Mouse (Mus musculus) kidney, postnatal 0 days (tissue): ENCODE measurements around the gene Per1. TPM values are rescaled to one million over a fixed set of nuclear protein-coding genes. Genes with fewer than 3 reads are reported as not detected.
"Not testable (repeated sequence)": the region's sequence is repeated elsewhere in the genome, so short reads cannot be mapped to it uniquely, and the experiment has no call there.

ENCODE experiments used
- ATAC-seq: fragments of 200-750 bp; cut with Nextera tagmentation; replicated peaks from 2 replicates; pipeline ENCODE4 v1.8.0; 2017; ENCODE audit warnings: low read depth, moderate number of reproducible peaks, moderate TSS enrichment, moderate library complexity; ENCODE audit not compliant: low FRiP score
- DNase-seq: peaks from one replicate; pipeline ENCODE4 v3.0.0-alpha.2; 2016; ENCODE audit warnings: low spot score
- H3K27ac ChIP-seq: fragments of 300-500 bp; sonication (generic); 2 replicates; pipeline ENCODE4 v1.5.1; 2014; ENCODE audit warnings: mild to moderate bottlenecking
- H3K27me3 ChIP-seq: fragments of 300-500 bp; sonication (generic); 2 replicates; pipeline ENCODE4 v1.6.1; 2014; ENCODE audit warnings: low read length, mixed read lengths; ENCODE audit not compliant: insufficient read depth
- H3K36me3 ChIP-seq: fragments of 300-500 bp; sonication (generic); 2 replicates; pipeline ENCODE4 v1.6.1; 2014; ENCODE audit warnings: low read length, mixed read lengths; ENCODE audit not compliant: insufficient read depth
- H3K4me1 ChIP-seq: fragments of 300-500 bp; sonication (generic); replicated peaks from 2 replicates; pipeline ENCODE4 v1.6.1; 2014; ENCODE audit warnings: antibody characterized with exemption, low read length, mixed read lengths; ENCODE audit not compliant: insufficient read depth
- H3K4me2 ChIP-seq: fragments of 300-500 bp; sonication (generic); 2 replicates; pipeline ENCODE4 v1.6.1; 2014; ENCODE audit warnings: mild to moderate bottlenecking, low read length, moderate library complexity, mixed read lengths
- H3K4me3 ChIP-seq: fragments of 300-500 bp; sonication (generic); replicated peaks from 2 replicates; pipeline ENCODE4 v1.5.1; 2014; ENCODE audit warnings: low read depth, low read length
- H3K9ac ChIP-seq: fragments of 300-500 bp; sonication (generic); 2 replicates; pipeline ENCODE4 v1.6.1; 2014; ENCODE audit warnings: low read depth, low read length
- H3K9me3 ChIP-seq: fragments of 300-500 bp; sonication (generic); replicated peaks from 2 replicates; pipeline ENCODE4 v1.6.1; 2016; ENCODE audit warnings: low read length, inconsistent platforms, mixed read lengths
- CTCF ChIP-seq: IDR thresholded peaks from 2 replicates; pipeline ENCODE4 v1.5.1; 2016; ENCODE audit warnings: antibody characterized with exemption, low read depth, mild to moderate bottlenecking, moderate library complexity
- WGBS: fragments of 180-500 bp; shearing (Covaris S2); extraction: QIAGEN DNeasy Blood & Tissue Kit; methylation state at CpG from one replicate; pipeline ENCODE4 v1.1.7; 2014; 5-methylcytosine and 5-hydroxymethylcytosine counted together
- polyA plus RNA-seq: library from polyadenylated mRNA; unstranded; fragments of >200 nt; fragmentation: Nextera tagmentation; extraction: Ambion mirVana; gene quantifications from 2 replicates; pipeline ENCODE4 v1.2.1, GENCODE M21; 2015

The Per1 gene
- polyA plus RNA-seq, 1 experiment from 2014 or later: 9.9 TPM

DNA sequence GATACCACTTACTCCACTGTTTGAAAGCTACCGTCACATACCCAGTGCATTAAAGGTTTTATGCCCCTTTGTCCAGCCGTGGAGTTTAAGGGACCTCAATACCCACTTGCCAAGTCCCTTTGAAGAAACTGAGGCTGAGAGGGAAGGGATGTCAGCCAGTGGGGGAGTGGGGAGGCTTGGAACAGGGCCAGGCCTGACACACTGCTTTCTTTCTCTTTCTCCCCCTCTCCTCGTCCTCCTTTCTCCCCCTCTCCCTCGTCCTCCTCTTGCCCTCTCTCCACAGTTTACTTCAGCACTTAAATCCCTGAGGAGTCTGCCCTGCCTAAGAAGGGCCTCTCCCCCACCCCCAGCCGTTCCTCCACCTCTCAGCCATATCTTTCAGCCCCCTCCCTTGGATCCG, 4.7 kb upstream of the Per1 start:
- Histone ChIP-seq H3K9me3 (no peaks in the 10 kb centered on the region), H3K27me3 (no peaks in the 10 kb centered on the region), H3K27ac (0 out of 2 replicates have a peak overlapping the region, but pooled peaks have one; percentile 19), H3K9ac (peak overlapping the region; percentile 100), H3K4me1 (peaks cover 12% of the 10 kb centered on the region), H3K4me2 (peak overlapping the region; percentile 95; the same call in 1 of the 2 replicates), H3K4me3 (no peak overlapping the region), H3K36me3 (peaks cover 15% of the 10 kb centered on the region; the same call in 1 of the 2 replicates)
- no peak for ATAC-seq
- WGBS: 49% methylated on average over 6 of the region's 6 CpGs
- TF ChIP-seq CTCF: no peak
- no peak for DNase-seq

DNA sequence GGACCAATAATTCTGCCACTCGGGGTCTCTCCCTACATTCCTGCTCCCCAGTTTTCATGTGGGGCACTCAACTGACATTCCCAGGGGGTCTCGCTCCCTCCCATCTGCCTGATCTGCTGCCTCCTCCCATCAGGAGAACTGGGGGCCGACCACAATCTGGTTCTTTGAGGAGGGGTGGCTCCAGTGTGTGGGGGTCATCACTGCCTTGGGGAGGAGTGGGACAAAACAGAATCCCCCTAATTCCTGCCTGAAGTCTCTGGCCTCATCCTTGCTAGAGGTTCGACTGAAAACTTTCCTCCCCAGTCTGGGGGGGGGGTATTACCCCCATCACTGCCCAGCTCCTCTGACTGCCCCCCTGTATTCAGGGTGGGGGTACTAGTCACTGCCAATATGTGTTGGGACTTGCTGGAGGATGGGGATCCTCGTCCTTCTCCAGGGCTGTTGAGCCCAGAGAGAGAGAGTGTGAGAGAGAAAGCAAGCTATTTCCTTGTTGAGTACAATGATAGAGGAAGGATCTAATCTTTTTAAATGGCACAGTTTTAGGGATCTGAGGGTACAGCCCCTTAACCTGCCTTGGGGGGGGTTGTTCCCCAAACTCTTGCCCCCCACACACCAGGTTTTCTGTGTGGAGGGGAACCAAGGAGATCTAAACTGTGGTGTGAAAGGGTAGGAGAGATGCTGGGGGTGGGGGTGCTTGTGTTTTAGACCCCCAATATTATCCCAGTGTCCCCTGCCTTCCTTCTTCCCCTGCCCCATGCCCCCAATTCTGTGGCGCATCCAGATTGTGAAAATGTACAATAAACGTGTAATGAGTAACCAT, 3.2 kb upstream of the Per1 start:
- no peak overlapping the region for H3K4me3 ChIP-seq
- WGBS: 59% methylated on average over 7 of the region's 7 CpGs
- DNase-seq (no peak), ATAC-seq (no peak)
- peak overlapping the region; percentile 72 for H3K27ac ChIP-seq
- TF ChIP-seq CTCF: no peak
- no peaks in the 10 kb centered on the region for H3K27me3 ChIP-seq
- H3K9ac ChIP-seq: no peak overlapping the region
- peaks cover 15% of the 10 kb centered on the region; the same call in 1 of the 2 replicates for H3K36me3 ChIP-seq
- H3K4me1 ChIP-seq: peaks cover 12% of the 10 kb centered on the region
- H3K9me3 ChIP-seq: no peaks in the 10 kb centered on the region
- H3K4me2 ChIP-seq: no peak overlapping the region

DNA sequence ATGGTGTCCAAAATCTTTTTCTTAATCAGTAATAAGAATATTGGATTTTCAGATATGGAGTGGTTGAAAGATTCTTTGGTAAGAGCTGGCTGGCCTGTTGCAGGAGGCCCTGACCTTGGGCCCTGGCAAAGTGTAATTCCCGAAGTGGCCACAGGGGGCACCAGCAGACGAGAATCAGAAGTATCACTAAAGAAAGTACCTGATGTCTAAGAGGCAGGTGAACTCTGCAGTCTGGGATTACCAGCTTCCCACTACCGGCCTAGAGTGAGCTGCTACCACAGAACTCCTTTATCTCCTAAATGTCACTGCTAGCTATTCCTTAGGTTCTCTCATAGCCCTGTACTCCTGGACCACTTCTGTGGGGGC, 2.6 kb upstream of the Per1 start:
- Histone ChIP-seq H3K27ac (peak overlapping the region; percentile 72), H3K9me3 (no peaks in the 10 kb centered on the region), H3K36me3 (peaks cover 15% of the 10 kb centered on the region; the same call in 1 of the 2 replicates), H3K27me3 (no peaks in the 10 kb centered on the region), H3K4me2 (no peak overlapping the region), H3K4me1 (peaks cover 12% of the 10 kb centered on the region), H3K4me3 (no peak overlapping the region), H3K9ac (no peak overlapping the region)
- peak; percentile 85 for DNase-seq
- WGBS: 4% methylated on average over 3 of the region's 3 CpGs
- peak; percentile 82 for TF ChIP-seq CTCF
- ATAC-seq: no peak

DNA sequence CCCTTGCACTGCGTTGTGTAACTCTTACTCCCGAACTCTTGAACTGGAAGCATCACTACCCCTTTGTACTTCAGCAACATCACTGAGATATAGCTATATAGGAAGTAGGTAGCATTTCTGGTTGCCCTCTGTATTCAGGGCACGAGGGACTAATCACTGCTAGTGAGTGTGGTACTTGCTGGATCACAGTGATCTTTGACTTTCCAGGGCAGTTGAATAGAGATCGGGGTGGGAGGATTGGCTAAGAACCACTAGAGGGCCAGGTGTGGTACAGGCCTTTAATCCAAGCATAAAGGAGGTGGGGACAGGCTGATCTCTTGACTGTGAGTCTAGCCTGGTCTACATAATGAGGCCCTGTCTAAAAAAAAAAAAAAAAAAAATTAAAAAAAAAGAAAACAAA, 2.1 kb upstream of the Per1 start:
- Histone ChIP-seq H3K4me2 (no peak overlapping the region), H3K27ac (no peak overlapping the region), H3K9ac (no peak overlapping the region), H3K36me3 (peaks cover 15% of the 10 kb centered on the region; the same call in 1 of the 2 replicates), H3K4me3 (no peak overlapping the region), H3K9me3 (no peaks in the 10 kb centered on the region), H3K4me1 (peaks cover 16% of the 10 kb centered on the region), H3K27me3 (no peaks in the 10 kb centered on the region)
- peak; percentile 55 for DNase-seq
- no peak for ATAC-seq
- TF ChIP-seq CTCF: peak; percentile 6; the same call in 1 of the 2 replicates
- WGBS: 82% methylated on average over 4 of the region's 4 CpGs

DNA sequence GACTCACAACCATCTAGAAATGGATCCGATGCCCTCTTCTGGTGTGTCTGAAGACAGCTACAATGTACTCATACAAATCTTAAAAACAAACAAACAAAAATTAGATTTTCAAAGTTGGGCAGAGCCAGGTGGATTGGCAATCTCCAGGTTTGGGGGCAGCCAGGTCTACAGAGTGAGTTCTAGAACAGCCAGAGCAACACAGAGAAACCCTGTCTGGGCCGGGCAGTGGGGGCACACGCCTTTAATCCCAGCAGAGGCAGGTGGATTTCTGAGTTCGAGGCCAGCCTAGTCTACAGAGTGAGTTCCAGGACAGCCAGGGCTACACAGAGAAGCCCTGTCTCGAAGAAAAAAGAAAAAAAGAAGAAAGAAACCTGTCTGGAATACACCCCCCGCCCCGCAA, 1.2 kb upstream of the Per1 start:
- TF ChIP-seq CTCF: 0 out of 2 replicates have a peak, but pooled peaks have one; percentile 24
- DNase-seq, H3K9ac ChIP-seq, H3K27me3 ChIP-seq, H3K4me3 ChIP-seq, H3K4me2 ChIP-seq, ATAC-seq, H3K9me3 ChIP-seq: not testable (repeated sequence)
- 84% methylated on average over 7 of the region's 7 CpGs for WGBS
- Histone ChIP-seq H3K27ac (peak overlapping the region; percentile 90), H3K36me3 (peaks cover 15% of the 10 kb centered on the region; the same call in 1 of the 2 replicates), H3K4me1 (peaks cover 23% of the 10 kb centered on the region)

DNA sequence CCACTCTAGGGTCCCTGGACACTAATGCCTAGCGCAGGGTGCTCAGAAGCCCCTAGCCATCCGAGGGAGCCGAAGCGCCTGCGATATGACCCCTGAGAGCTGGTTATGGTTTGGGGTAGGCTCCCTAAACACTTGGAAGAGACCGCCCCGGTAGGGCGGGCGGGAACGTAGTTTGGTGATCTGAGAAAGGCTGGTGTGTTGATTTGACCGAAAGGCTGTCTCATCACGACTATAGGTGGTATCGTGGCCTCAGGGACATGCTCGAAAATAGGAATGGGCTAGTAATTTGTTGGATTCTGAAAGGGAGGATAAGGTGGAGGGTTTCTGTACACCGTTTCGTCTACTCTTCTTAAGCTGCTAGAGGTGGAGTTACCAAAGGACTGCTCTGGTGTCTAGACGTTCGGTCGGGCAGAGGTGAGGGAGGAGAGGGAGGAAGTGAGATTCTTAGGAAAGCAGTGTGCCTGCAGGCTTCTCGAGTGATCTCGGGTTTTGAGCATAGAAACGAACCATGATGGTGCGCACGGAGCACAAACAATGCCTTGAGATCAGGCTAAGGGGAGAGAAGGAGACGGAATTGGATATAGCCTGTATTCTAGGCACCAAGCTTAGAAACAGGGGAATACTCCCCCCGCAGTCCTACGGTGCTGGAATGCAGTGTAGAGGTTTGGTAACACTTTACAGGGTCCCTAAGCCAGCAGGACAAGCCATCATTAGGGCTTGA, 654 bp downstream of the Per1 start:
- Histone ChIP-seq H3K4me2 (peak overlapping the region; percentile 59), H3K9me3 (no peaks in the 10 kb centered on the region), H3K9ac (peak overlapping the region; percentile 84), H3K36me3 (peaks cover 13% of the 10 kb centered on the region), H3K27ac (peak overlapping the region; percentile 98), H3K4me3 (peak overlapping the region; percentile 58), H3K4me1 (peaks cover 19% of the 10 kb centered on the region; the same call in 1 of the 2 replicates), H3K27me3 (no peaks in the 10 kb centered on the region)
- WGBS: 1% methylated on average over 27 of the region's 27 CpGs
- ATAC-seq (no peak), DNase-seq (peak; percentile 67)
- no peak for TF ChIP-seq CTCF
